Mouse (Mus musculus): ENCODE results near the gene Vav1.

Vav1 gene

DNA sequence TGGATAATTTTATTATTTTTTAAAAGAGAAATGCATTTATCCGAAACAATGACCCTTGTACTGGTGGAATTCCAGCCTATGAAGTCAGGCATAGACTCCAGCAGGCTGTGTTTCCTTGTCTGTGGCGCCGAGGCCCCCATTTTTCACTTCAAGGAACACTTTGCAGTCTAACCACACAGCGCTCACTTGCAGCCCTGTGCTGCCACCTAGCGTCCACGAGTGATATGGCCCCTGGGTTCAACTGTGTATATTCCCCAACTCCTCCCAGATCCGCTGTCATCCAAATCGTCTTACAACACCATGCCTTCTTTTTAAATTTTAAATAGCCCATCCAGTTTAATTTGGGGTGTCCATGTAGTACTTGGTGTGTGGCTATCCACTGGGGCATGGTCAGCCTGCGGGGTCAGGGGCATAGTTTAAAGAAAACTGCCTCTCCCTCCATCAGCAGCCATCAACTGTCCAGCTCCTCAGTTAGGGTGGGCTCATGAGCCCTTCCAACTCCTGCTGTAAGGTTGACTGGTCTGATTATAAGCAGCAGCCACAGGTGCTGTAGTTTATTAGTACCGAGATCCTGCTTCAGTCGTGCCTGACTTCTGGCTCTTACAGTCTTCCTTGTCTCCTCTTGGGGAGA lies 56.9 kb downstream of the Vav1 start:
- 11% methylated on average over 11 of the region's 11 CpGs for WGBS

GRCm38 (mm10) chr17:57337996-57338395 lies 59.1 kb downstream of the Vav1 start:
- 60% methylated on average over 10 of the region's 10 CpGs for WGBS

- WGBS = 79% methylated on average over 9 of the region's 9 CpGs
Measured at GRCm38 (mm10) chr17:57339298-57339697, 60.4 kb downstream of the Vav1 start.

GRCm38 (mm10) chr17:57341568-57341967 lies 62.7 kb downstream of the Vav1 start:
- WGBS = 72% methylated on average over 4 of the region's 4 CpGs

DNA sequence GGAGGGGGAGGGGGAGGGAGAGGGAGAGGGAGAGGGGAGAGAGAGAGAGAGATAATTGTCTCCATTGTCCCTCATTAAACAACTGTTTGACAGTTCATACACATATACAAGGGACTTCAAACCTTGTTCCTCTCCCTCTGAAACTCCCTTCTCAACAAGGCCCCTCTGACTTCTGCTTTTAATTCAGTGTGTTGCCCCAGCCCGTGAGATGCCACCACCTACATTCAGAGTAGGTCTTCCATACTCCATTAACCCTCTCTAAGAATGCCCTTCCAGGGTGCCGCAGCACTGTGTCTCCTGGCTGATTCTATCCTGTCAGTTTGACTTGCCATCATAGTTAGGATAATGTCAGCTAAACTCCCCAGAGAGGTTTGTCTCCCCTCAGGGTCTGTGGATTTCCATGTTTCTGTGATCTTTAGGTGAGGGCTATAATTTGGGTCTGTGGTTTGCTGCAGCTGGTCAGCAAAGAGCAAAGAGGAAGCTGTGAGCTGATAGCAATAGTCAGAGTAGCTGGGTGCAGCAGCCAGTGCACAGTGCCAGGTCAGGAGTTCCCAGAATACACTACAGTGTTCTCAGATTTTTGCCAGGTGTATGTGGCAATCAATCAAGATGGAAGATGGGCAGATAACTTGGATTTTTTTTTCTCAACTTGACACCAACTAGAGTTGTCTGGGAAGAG lies 65.3 kb downstream of the Vav1 start:
- WGBS = 75% methylated on average over 2 of the region's 2 CpGs

- WGBS = 68% methylated on average over 6 of the region's 6 CpGs
Measured at GRCm38 (mm10) chr17:57347017-57347416, 68.1 kb downstream of the Vav1 start.

GRCm38 (mm10) chr17:57347781-57348180 lies 68.9 kb downstream of the Vav1 start:
- WGBS = 86% methylated on average over 2 of the region's 2 CpGs

GRCm38 (mm10) chr17:57349067-57349466 lies 70.2 kb downstream of the Vav1 start:
- 77% methylated on average over 5 of the region's 5 CpGs for WGBS

DNA sequence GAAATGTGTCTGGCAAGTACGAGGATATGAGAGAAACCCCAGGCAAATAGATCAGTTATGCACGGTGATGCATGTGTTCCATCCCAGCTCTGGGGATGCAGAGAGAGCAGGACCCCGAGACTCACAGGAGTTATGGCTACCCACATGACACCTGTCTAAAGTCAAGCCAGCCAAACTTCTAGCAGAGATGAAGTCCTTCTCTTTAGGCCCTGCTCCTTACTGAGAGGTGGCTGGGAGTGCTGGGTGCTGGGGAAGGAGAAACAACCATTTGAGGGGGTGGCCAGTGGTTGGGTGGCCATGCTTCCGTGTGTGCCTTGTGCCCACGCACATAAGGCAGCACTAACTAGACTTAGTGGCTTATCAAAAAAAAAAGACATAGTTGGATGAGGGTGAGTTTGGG lies 71.3 kb downstream of the Vav1 start:
- WGBS = 86% methylated on average over 5 of the region's 5 CpGs

DNA sequence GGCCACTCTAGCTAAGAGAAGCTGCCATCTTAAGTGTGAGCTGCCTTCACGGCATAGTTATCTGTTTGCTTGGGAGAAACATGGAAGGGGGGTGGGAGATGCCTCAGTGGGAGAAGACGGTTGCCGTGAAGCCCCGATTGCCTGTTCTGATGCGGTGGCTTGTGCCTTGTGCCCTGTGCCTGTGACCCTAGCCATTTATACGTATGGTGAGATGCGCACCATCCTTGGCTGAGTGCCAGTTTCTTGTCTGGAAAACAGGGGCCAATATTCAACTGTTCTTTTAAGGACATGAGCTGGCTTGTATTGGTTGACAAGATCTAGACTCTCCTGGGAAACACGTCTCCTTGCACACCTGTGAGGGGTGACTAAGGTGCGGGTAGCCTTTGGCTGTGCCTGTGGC lies 72.2 kb downstream of the Vav1 start:
- 92% methylated on average over 9 of the region's 9 CpGs for WGBS

- 37% methylated on average over 1 of the region's 1 CpGs for WGBS
Measured at GRCm38 (mm10) chr17:57358441-57358840, 79.5 kb downstream of the Vav1 start, which contains the start of gene Adgre1. Gene Adgre1, plus strand, starts transcription at chr17:57358691.

GRCm38 (mm10) chr17:57359485-57360241 lies 80.8 kb downstream of the Vav1 start:
- 59% methylated on average over 11 of the region's 11 CpGs for WGBS

Data from cerebral cortex, adult 2 months (tissue).